Mouse (Mus musculus): Measurements from ENCODE around the gene Tnfaip3.

The Tnfaip3 gene

GRCm38 (mm10) chr10:19014381-19015256, 838 bp downstream of the Tnfaip3 start:
- peak; percentile 21 for DNase-seq (ENCODE audit: low spot score)

- no peak for DNase-seq (ENCODE audit: low spot score)
Measured at GRCm38 (mm10) chr10:19013351-19013750, 2.1 kb downstream of the Tnfaip3 start.

GRCm38 (mm10) chr10:19012616-19013015, 2.8 kb downstream of the Tnfaip3 start:
- DNase-seq (ENCODE audit: low spot score), result no peak

DNA sequence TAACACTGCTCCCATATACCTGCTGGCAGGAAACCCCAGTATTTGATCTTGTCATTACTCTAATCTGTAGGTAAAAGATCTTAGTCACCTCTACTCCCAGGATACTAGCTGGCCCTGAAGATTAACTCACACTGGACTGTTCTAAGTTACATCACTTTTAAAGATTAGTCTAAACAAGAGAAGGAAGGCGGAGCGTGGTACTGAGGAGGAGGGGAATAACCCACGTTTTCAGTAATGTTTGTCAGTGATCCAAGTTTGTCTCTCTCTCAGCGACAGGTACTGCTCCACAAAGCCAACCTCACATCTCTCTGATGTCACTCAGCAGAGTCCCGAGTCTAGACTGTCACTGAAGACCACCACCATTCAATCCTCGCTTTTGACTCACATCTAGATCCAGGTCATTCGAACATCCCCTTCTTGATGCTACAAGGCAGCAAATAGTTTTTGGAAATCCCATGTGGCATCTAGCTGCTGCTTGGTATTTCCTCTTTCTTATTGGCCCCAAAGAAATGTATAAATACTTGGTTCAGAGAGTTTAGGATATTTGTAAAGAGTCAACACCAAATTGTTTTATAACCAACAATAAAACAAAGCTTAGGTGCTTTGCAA, 3.5 kb downstream of the Tnfaip3 start:
- no peak for DNase-seq (ENCODE audit: low spot score)

DNA sequence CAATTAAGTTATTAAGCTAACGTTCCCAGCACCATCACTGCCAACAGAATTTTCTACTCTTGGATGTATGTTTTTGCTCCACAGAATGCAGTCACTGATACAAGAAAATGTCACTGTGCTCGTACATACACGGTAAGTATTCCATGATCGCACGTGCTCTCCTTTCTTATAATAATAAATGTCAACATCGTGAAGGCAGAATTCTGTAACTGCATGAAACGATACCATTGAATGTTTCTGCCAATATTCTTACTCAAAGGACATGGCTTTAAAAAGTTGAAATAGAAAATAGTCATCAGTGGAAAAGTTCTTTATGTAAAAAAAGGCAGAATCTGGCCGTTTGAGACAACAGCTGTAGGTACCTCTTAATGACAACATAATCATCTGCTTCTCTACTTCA, 5.0 kb downstream of the Tnfaip3 start:
- no peak for DNase-seq (ENCODE audit: low spot score)

DNA sequence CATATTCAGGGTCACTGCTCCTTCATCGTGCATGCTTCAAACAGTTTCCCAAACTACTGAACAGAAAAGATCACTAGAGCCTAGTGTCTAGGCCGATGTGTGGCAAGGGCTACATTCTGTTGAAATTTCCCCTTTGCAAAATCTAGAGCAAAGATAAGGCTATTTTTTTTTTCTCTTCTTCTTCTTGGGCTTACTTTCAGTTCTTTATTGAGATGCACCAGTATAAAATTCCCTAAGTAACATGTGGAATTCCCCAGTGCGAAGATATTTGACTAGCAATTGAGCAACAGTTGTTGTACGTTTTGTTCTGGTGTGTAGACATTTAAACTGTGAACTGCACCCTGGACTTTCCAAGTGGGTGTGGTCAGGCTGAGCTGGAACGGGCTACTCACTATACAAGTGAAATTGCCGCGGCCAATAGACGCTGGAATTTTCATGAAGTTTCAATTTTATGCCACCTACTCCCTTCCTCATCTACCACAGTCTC, 6.2 kb downstream of the Tnfaip3 start:
- no peak for DNase-seq (ENCODE audit: low spot score)

DNA sequence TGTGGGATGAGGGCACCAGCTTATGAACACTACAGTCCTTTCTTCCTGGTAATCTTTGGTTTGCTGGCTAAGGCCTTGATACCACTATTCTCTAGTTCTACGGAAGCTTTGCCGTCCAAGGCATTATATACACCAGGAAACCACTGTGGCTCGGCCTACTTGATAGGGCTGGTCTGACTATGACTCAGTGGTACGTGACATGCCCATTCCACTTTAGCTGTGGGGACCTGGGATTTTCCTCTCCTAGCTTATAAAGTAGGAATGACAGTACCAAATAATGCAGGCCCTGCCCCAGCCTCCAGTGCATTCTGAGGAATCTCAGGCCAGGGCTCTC, 6.9 kb downstream of the Tnfaip3 start:
- DNase-seq (ENCODE audit: low spot score), result no peak

- no peak for DNase-seq (ENCODE audit: low spot score)
Measured at GRCm38 (mm10) chr10:19007897-19008606, 7.4 kb downstream of the Tnfaip3 start.

DNA sequence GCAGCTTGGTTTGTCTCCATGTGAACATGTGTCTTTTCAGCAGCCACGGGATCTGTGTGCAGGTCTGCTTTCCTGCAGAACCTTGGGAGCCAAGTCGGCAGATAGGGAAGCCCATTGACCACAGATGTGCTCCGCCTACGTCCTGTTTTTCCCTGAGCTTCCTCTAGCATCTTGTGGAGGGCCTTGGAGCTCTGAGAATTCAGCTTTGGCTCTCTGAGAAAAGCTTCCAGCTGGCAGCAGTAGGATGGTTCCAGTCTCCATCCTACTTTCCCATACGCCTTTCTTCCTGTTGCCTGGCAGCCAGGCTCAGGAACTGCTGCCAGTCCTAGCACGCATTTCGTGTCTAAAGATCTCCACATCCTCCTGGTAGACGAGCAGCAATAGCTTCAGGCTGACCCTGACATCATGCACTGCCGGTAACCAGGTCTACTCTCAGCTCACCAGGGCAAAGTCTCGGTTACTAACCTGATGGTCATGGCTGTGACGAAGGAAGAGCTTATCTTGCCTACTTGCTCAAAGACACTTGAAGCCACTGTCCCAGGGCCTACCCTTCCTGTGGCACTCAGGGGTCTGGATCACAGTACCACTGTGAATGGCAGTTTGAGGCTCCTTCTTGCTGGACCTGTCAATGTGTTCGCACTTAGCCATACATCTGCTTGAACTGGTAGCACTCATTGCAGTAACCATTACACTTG, 13.2 kb downstream of the Tnfaip3 start:
- DNase-seq (ENCODE audit: low spot score), result no peak

- DNase-seq (ENCODE audit: low spot score), result no peak
Measured at GRCm38 (mm10) chr10:18999427-18999826, 16.0 kb downstream of the Tnfaip3 start.

DNA sequence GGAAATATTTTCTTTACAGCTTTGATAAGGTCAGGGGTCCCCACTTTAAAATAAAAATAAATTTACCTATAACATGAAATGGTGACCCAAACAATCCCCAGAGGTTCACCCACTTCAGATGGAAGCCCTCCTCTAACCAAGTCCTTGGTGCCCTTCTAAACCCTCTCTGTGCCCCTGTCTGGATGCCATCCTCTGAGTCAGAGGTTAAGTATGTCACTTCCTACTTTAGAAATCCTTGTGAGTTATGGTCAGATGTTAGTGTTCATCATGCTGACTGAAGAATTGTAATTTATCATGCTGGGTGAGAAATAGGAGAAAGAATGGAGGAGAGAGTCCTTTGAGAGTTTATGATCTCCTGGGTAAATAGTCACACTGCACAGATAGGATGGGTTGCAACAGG, 19.1 kb downstream of the Tnfaip3 start:
- DNase-seq (ENCODE audit: low spot score), result no peak

DNA sequence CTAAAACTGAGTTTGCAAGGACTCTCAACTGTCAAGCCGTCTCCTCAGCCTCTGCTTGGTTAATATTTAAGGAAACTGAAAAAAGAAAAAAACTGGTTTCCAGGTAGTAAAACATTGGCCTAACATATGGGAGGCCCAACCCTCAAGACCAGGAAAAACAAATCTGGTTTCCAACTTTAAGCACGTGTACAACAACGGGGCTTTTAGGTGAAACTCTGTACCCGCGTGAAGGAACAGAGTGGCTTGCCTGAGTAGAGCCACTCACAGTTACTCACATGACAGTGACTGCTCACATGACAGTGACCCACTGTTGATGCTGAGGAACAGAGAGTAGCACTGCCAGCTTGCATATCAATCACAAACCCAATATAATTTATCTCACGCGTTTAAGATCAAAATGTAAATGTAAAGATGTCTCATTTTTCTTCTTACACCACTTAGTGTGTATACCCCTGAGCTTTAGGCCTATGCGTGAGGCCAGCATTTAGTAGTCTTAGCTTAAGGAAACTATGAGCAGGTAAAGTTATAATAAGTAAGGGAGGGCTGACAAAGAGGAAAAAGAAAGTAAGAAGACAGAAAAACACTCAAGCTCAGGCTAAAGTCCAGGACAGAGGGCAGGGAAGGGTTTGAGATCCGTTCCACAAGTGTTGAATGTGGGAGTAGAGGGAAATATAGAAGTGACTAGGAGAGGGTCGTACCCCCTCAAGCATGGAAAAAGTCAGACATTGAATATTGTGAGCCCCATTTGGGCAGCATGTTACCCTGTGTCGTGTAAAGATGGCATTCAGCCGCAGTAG, 19.8 kb downstream of the Tnfaip3 start:
- DNase-seq (ENCODE audit: low spot score), result no peak

DNA sequence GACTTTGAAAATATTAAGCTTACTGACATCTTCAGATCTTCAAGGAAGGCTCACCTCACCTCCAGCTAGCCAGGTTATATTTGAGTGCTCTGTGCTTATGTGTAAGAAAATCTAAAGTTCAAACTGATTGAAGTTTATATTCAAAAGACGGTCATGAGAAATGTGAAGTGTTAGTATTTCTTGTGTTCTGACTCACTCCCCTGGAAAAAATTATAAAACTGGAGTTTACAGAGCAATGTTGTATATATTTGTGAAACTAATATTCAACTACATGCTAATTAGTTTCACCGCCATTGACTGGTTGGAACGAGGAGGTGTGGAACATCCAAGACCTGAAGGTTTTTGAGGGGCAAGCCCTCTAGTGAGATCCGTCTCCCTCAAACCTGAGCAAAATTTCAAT, 22.5 kb downstream of the Tnfaip3 start:
- no peak for DNase-seq (ENCODE audit: low spot score)

DNA sequence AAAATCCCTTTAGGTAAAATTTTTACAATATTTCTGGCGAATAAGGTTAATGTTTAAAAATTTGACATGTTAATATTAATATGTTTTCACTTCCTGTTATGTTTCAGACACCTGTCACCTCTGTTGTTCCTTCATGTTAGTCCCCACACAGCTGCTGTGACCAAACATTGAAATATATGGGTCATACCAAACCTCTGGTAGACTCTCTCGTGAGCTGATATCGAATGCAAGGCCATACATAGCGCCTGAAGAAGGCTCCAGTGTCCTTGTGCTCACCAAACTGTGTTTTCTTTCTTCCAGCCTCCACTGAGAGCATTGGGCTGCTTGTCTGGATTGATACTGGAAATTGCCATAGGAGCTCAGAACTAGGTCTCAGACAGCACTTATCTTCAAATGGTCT, 24.4 kb downstream of the Tnfaip3 start:
- no peak for DNase-seq (ENCODE audit: low spot score)

DNA sequence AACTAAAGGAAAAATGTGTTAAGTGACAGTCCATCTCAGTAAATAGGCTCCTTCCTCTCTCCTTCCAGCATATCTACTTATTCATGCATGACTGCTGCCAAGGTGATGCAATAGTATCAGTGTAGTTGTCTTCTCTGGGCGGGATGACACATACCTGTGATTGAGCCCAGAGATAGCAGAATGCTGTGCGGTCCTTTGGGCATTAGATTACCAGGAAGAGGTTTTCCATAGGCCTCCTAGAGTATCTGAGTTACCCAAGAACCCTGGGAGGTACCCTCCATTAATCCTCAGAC, 27.6 kb downstream of the Tnfaip3 start:
- no peak for DNase-seq (ENCODE audit: low spot score)

GRCm38 (mm10) chr10:18987046-18987906, 28.2 kb downstream of the Tnfaip3 start:
- DNase-seq (ENCODE audit: low spot score), result no peak

DNA sequence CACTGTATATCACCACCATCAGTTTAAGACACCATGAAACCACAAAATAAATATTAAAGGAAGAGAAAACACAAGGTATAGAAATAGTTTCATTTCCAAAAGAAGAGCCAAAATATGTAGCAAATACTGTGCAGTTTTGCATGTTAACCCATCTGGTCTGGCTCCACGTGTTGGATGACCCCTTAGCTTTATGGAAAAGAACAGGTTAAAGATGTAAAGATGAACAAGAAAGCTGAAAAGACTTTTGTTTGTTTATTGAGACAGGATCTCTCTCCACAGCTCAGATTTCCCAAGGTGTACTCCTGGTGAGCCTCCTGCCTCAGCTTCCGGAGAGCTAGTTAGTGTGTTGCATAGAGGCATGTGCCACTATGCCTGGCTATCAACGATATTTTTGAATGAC, 29.9 kb downstream of the Tnfaip3 start:
- no peak for DNase-seq (ENCODE audit: low spot score)

DNA sequence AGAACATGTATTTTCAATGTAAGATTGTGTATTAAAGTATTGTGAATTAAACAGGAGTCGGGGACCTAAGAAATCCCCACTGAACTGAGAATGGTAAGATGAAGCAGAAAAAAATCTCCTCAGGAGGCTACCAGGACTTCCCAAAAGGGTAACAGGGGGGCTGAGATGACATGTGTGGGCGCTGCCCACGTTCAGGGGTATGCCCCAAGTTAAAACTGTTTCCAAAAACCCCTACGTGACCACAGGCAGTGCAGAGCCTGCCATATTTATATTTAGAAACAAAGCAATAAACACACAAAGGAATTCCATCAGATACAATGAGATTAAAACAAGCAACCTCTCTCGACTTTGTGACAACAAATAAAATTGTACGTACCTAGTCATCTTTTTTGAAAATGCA, 31.9 kb downstream of the Tnfaip3 start:
- no peak for DNase-seq (ENCODE audit: low spot score)

GRCm38 (mm10) chr10:18974486-18974885, 41.0 kb downstream of the Tnfaip3 start:
- no peak for DNase-seq (ENCODE audit: low spot score)

DNA sequence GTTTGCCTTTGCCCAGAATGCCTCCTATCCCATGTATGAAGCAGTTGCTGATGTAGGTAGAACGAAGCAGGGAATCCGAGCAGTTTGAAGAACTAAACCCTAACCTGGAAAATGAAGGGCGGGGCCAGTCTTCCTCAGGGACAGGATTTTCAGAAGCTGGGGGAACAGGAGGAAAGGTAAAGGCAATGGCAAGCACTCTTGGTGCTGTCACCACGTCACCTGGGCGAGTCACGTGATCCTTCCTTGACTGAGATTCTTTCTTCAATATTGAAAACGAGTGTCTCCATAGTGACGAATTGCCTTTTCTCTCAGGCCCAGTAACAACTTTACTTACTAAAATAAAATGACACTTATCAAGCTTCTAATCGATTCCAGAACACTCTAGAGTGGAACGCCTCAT, 48.6 kb downstream of the Tnfaip3 start:
- DNase-seq (ENCODE audit: low spot score), result no peak

DNA sequence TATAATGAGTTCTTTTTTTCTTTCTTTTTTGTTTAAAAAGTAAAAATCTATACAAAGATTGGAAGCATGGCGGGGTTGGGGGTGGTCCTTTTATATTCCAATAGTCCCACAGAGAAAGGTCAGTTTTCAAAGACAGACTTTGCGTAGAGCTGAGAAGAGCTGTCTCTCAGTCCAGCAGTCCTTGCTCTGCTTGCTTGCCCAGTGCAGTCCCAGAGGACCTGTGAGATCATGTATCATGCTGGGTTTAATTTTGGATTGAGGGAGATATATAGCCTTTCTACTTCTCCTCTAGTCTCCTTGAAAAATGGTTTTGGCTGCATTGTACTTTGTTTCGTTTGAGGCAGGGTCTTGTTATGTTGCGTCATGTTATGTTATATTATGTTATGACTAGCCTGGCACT, 49.9 kb downstream of the Tnfaip3 start:
- DNase-seq (ENCODE audit: low spot score), result no peak

All from MN1 (cell line).